Mouse (Mus musculus) lung, postnatal 0 days (tissue): ENCODE results near the gene Lhfpl4. TPM values are rescaled to one million over a fixed set of nuclear protein-coding genes. Genes with fewer than 3 reads are reported as not detected.

Experiments used
- ATAC-seq: fragments of 200-750 bp; cut with Nextera tagmentation; 2 replicates; pipeline ENCODE4 v1.8.0; 2017; ENCODE audit warnings: moderate library complexity
- DNase-seq: peaks from one replicate; pipeline ENCODE4 v3.0.0-alpha.2; 2016; ENCODE audit warnings: low spot score
- H3K27ac ChIP-seq: fragments of 300-500 bp; sonication (generic); 2 replicates; pipeline ENCODE4 v1.5.1; 2014; ENCODE audit warnings: antibody characterized with exemption, mild to moderate bottlenecking, low read length, mixed read lengths
- H3K27me3 ChIP-seq: fragments of 300-500 bp; sonication (generic); replicated peaks from 2 replicates; pipeline ENCODE4 v1.6.1; 2014; ENCODE audit warnings: low read length, mixed read lengths; ENCODE audit not compliant: insufficient read depth
- H3K36me3 ChIP-seq: fragments of 300-500 bp; sonication (generic); 2 replicates; pipeline ENCODE4 v1.6.1; 2014; ENCODE audit warnings: low read length, mixed read lengths; ENCODE audit not compliant: insufficient read depth
- H3K4me1 ChIP-seq: fragments of 300-500 bp; sonication (generic); 2 replicates; pipeline ENCODE4 v1.6.1; 2014; ENCODE audit warnings: antibody characterized with exemption, low read depth, low read length, mixed read lengths; ENCODE audit not compliant: insufficient read depth
- H3K4me2 ChIP-seq: fragments of 300-500 bp; sonication (generic); replicated peaks from 2 replicates; pipeline ENCODE4 v1.6.1; 2014; ENCODE audit warnings: low read depth, mild to moderate bottlenecking, low read length, moderate library complexity, mixed read lengths
- H3K4me3 ChIP-seq: fragments of 300-500 bp; sonication (generic); 2 replicates; pipeline ENCODE4 v1.5.1; 2014; ENCODE audit warnings: low read depth, low read length
- H3K9ac ChIP-seq: fragments of 300-500 bp; sonication (generic); replicated peaks from 2 replicates; pipeline ENCODE4 v1.6.1; 2014; ENCODE audit warnings: low read depth, mild to moderate bottlenecking
- H3K9me3 ChIP-seq: fragments of 300-500 bp; sonication (generic); 2 replicates; pipeline ENCODE4 v1.6.1; 2016; ENCODE audit warnings: low read length, mixed read lengths
- CTCF ChIP-seq: IDR thresholded peaks from 2 replicates; pipeline ENCODE4 v1.5.1; 2016; ENCODE audit warnings: antibody characterized with exemption, mild to moderate bottlenecking
- EP300 ChIP-seq: IDR thresholded peaks from 2 replicates; pipeline ENCODE4 v1.6.1; 2016; ENCODE audit warnings: antibody characterized with exemption, mild to moderate bottlenecking, control low read depth
- WGBS: fragments of 180-500 bp; shearing (Covaris S2); extraction: QIAGEN DNeasy Blood & Tissue Kit; methylation state at CpG from one replicate; pipeline ENCODE4 v1.1.7; 2014; 5-methylcytosine and 5-hydroxymethylcytosine counted together
- polyA plus RNA-seq: library from polyadenylated mRNA; unstranded; fragments of >200 nt; fragmentation: Nextera tagmentation; extraction: Ambion mirVana; gene quantifications from 2 replicates; pipeline ENCODE4 v1.2.1, GENCODE M21; 2015

Lhfpl4 gene
- polyA plus RNA-seq, 1 experiment from 2014 or later: 0.25 TPM

GRCm38 (mm10) chr6:113172011-113172410 is 23.2 kb downstream of the Lhfpl4 start:
- ATAC-seq (no peak), DNase-seq (no peak)
- Histone ChIP-seq H3K4me1 (no peaks in the 10 kb centered on the region), H3K9me3 (no peaks in the 10 kb centered on the region), H3K4me3 (no peak overlapping the region), H3K9ac (no peak overlapping the region), H3K27ac (no peak overlapping the region), H3K4me2 (no peak overlapping the region), H3K27me3 (no peaks in the 10 kb centered on the region), H3K36me3 (no peaks in the 10 kb centered on the region)
- TF ChIP-seq CTCF (no peak), EP300 (no peak)

GRCm38 (mm10) chr6:113170651-113171050 is 24.5 kb downstream of the Lhfpl4 start:
- DNase-seq (no peak), ATAC-seq (no peak)
- no peak overlapping the region for H3K4me2 ChIP-seq
- no peaks in the 10 kb centered on the region for H3K4me1 ChIP-seq
- no peaks in the 10 kb centered on the region for H3K36me3 ChIP-seq
- H3K27ac ChIP-seq: no peak overlapping the region
- H3K4me3 ChIP-seq: no peak overlapping the region
- H3K9me3 ChIP-seq: no peaks in the 10 kb centered on the region
- H3K9ac ChIP-seq: no peak overlapping the region
- TF ChIP-seq CTCF (no peak), EP300 (no peak)
- WGBS: 86% methylated on average over 8 of the region's 8 CpGs
- no peaks in the 10 kb centered on the region for H3K27me3 ChIP-seq

- H3K27me3 ChIP-seq: no peaks in the 10 kb centered on the region
- H3K4me2 ChIP-seq: no peak overlapping the region
- H3K9me3 ChIP-seq: no peaks in the 10 kb centered on the region
- ATAC-seq (no peak), DNase-seq (no peak)
- 59% methylated on average over 3 of the region's 3 CpGs for WGBS
- no peaks in the 10 kb centered on the region for H3K36me3 ChIP-seq
- H3K4me1 ChIP-seq: no peaks in the 10 kb centered on the region
- H3K9ac ChIP-seq: no peak overlapping the region
- no peak overlapping the region for H3K27ac ChIP-seq
- H3K4me3 ChIP-seq: no peak overlapping the region
- TF ChIP-seq CTCF (no peak), EP300 (no peak)
These were observed 25.3 kb downstream of the Lhfpl4 start for GRCm38 (mm10) chr6:113169852-113170251.

GRCm38 (mm10) chr6:113168316-113168975 is 26.7 kb downstream of the Lhfpl4 start:
- Histone ChIP-seq H3K9ac (no peak overlapping the region), H3K27me3 (no peaks in the 10 kb centered on the region), H3K36me3 (no peaks in the 10 kb centered on the region), H3K4me1 (no peaks in the 10 kb centered on the region), H3K4me2 (no peak overlapping the region), H3K27ac (no peak overlapping the region), H3K9me3 (no peaks in the 10 kb centered on the region), H3K4me3 (no peak overlapping the region)
- no peak for ATAC-seq
- 77% methylated on average over 7 of the region's 7 CpGs for WGBS
- no peak for DNase-seq
- TF ChIP-seq CTCF (no peak), EP300 (no peak)

- Histone ChIP-seq H3K4me3 (peak overlapping the region; percentile 14; the same call in 1 of the 2 replicates), H3K4me2 (peak overlapping the region; percentile 47), H3K9ac (no peak overlapping the region), H3K36me3 (no peaks in the 10 kb centered on the region), H3K4me1 (no peaks in the 10 kb centered on the region), H3K27me3 (no peaks in the 10 kb centered on the region), H3K27ac (peak overlapping the region; percentile 43), H3K9me3 (no peaks in the 10 kb centered on the region)
- ATAC-seq: peak; percentile 87
- no peak for TF ChIP-seq CTCF
- peak; percentile 85 for TF ChIP-seq EP300
- 32% methylated on average over 17 of the region's 17 CpGs for WGBS
- peak; percentile 92 for DNase-seq
These were observed 28.4 kb downstream of the Lhfpl4 start for GRCm38 (mm10) chr6:113166661-113167251.

GRCm38 (mm10) chr6:113163513-113163912 is 31.7 kb downstream of the Lhfpl4 start:
- no peaks in the 10 kb centered on the region for H3K27me3 ChIP-seq
- TF ChIP-seq EP300 (no peak), CTCF (no peak)
- no peaks in the 10 kb centered on the region for H3K9me3 ChIP-seq
- H3K9ac ChIP-seq: no peak overlapping the region
- H3K4me2 ChIP-seq: no peak overlapping the region
- ATAC-seq (no peak), DNase-seq (no peak)
- H3K27ac ChIP-seq: no peak overlapping the region
- H3K4me3 ChIP-seq: no peak overlapping the region
- no peaks in the 10 kb centered on the region for H3K36me3 ChIP-seq
- no peaks in the 10 kb centered on the region for H3K4me1 ChIP-seq
